ENCODE assay signal across 17 mouse cellular contexts in genomic region chr6:135245586-135245985, GRCm38 (mm10). TPM values are rescaled to one million over a fixed set of nuclear protein-coding genes. Genes with fewer than 3 reads are reported as not detected.
"Had no signal": no experiment of that assay in that cellular context is flagged by ENCODE, and none has a peak within 500 bp of the region (broad histone marks: within the 10 kb centered on the region; RNA-seq: fewer than 3 reads in every experiment).

No protein-coding gene starts in this region.

- H3K27ac ChIP-seq: liver, embryonic 12.5 days; liver, embryonic 14.5 days; midbrain, embryonic 13.5 days; neural tube, embryonic 12.5 days; stomach, embryonic 15.5 days; stomach, postnatal 0 days had no signal

- H3K4me1 ChIP-seq: neural tube, embryonic 12.5 days had no signal

- DNase-seq: lung, adult 18-20 months; lung, embryonic 14.5 days; lung, postnatal 10 days; lung, postnatal 4 days; right cerebral cortex, adult 18-20 months; thymus, adult 2 months; thymus, postnatal 25 days; thymus, postnatal 4 days had no signal

- H3K27me3 ChIP-seq: midbrain, embryonic 13.5 days; neural tube, embryonic 12.5 days; stomach, embryonic 15.5 days had no signal

- H3K9ac ChIP-seq: liver, embryonic 12.5 days; liver, embryonic 14.5 days; lung, embryonic 14.5 days; midbrain, embryonic 13.5 days; neural tube, embryonic 12.5 days; stomach, embryonic 15.5 days had no signal

- H3K36me3 ChIP-seq: liver, embryonic 12.5 days; midbrain, embryonic 13.5 days; neural tube, embryonic 12.5 days; stomach, embryonic 15.5 days had no signal

- H3K4me3 ChIP-seq: liver, embryonic 12.5 days; megakaryocyte, embryonic 14.5 days; midbrain, embryonic 13.5 days; neural tube, embryonic 12.5 days; stomach, embryonic 15.5 days had no signal

- H3K9me3 ChIP-seq: liver, embryonic 12.5 days; megakaryocyte, embryonic 14.5 days; midbrain, embryonic 13.5 days; neural tube, embryonic 12.5 days; stomach, embryonic 15.5 days had no signal

- H3K4me2 ChIP-seq: liver, embryonic 12.5 days; lung, embryonic 14.5 days; midbrain, embryonic 13.5 days; neural tube, embryonic 12.5 days; stomach, embryonic 15.5 days had no signal

- ATAC-seq: liver, embryonic 12.5 days; midbrain, embryonic 13.5 days had no signal

RNA-seq across cellular contexts. Expression of gene Gsg1, which starts 8.6 kb away (rescaled TPM):
- total RNA-seq: liver, adult 2 months; neutrophil, adult 5-6 weeks had no signal
